Mouse (Mus musculus) naive thymus-derived CD4-positive, alpha-beta T cell, adult 2 months (primary cell): ENCODE measurements around the gene Ncf2.
"Not testable (repeated sequence)": the region's sequence is repeated elsewhere in the genome, so short reads cannot be mapped to it uniquely, and the experiment has no call there.

Source experiments
- DNase-seq: peaks from one replicate; pipeline ENCODE4 v3.0.0-alpha.2; 2011; ENCODE audit warnings: low read depth

The Ncf2 gene

GRCm38 (mm10) chr1:152799897-152800296 is at the start of gene Ncf2:
Gene Ncf2, plus strand, starts transcription at chr1:152800194.
- no peak for DNase-seq

GRCm38 (mm10) chr1:152750312-152750965 is 49.6 kb upstream of the Ncf2 start, which contains the start of gene Apobec4:
Gene Apobec4, plus strand, starts transcription at chr1:152750551.
- DNase-seq, result no peak

- DNase-seq, result no peak
These were observed 38.2 kb upstream of the Ncf2 start for GRCm38 (mm10) chr1:152761791-152762190.

- DNase-seq, result peak; percentile 98
These were observed 33.8 kb upstream of the Ncf2 start, which contains the start of the genes Rgl1 and Arpc5 for GRCm38 (mm10) chr1:152766032-152766772. Gene Rgl1, minus strand, starts transcription at chr1:152766351. Gene Arpc5, plus strand, starts transcription at chr1:152766542.

- peak; percentile 50 for DNase-seq
These were observed 32.9 kb upstream of the Ncf2 start for GRCm38 (mm10) chr1:152766804-152767748.

- DNase-seq, result peak; percentile 92
These were observed 32.1 kb upstream of the Ncf2 start for GRCm38 (mm10) chr1:152767749-152768488.

- DNase-seq, result no peak
These were observed 29.0 kb upstream of the Ncf2 start for GRCm38 (mm10) chr1:152771016-152771415.

- not testable (repeated sequence) for DNase-seq
These were observed 25.4 kb upstream of the Ncf2 start for GRCm38 (mm10) chr1:152774601-152775000.

- peak; percentile 70 for DNase-seq
These were observed 20.8 kb upstream of the Ncf2 start for GRCm38 (mm10) chr1:152779071-152779737.

GRCm38 (mm10) chr1:152784620-152785019 is 15.4 kb upstream of the Ncf2 start:
- DNase-seq, result no peak

GRCm38 (mm10) chr1:152785446-152785845 is 14.5 kb upstream of the Ncf2 start:
- DNase-seq, result not testable (repeated sequence)

GRCm38 (mm10) chr1:152786953-152787352 is 13.0 kb upstream of the Ncf2 start:
- DNase-seq, result no peak

- DNase-seq, result no peak
These were observed 11.8 kb upstream of the Ncf2 start for GRCm38 (mm10) chr1:152788121-152788660.

- peak; percentile 49 for DNase-seq
These were observed 9.7 kb upstream of the Ncf2 start for GRCm38 (mm10) chr1:152790254-152790653.

GRCm38 (mm10) chr1:152790821-152791220 is 9.2 kb upstream of the Ncf2 start:
- DNase-seq, result no peak

- no peak for DNase-seq
These were observed 8.7 kb upstream of the Ncf2 start for GRCm38 (mm10) chr1:152791269-152791668.

- no peak for DNase-seq
These were observed 7.1 kb upstream of the Ncf2 start for GRCm38 (mm10) chr1:152792736-152793494.

GRCm38 (mm10) chr1:152793495-152794130 is 6.4 kb upstream of the Ncf2 start:
- no peak for DNase-seq

- no peak for DNase-seq
These were observed 4.2 kb upstream of the Ncf2 start for GRCm38 (mm10) chr1:152795688-152796255.
